Mouse (Mus musculus) liver, embryonic 11.5 days (tissue): Measurements from ENCODE around the gene Rarb. TPM values are rescaled to one million over a fixed set of nuclear protein-coding genes. Genes with fewer than 3 reads are reported as not detected.
"Not testable (repeated sequence)": the region's sequence is repeated elsewhere in the genome, so short reads cannot be mapped to it uniquely, and the experiment has no call there.

ENCODE experiments used
- ATAC-seq: fragments of 200-750 bp; cut with Nextera tagmentation; replicated peaks from 2 replicates; pipeline ENCODE4 v1.8.0; 2017; ENCODE audit warnings: moderate number of reproducible peaks, mild to moderate bottlenecking, moderate TSS enrichment, moderate library complexity; ENCODE audit not compliant: low FRiP score
- DNase-seq: peaks from one replicate; pipeline ENCODE4 v3.0.0-alpha.2; 2017; ENCODE audit warnings: low spot score
- H3K27ac ChIP-seq: fragments of 300-500 bp; sonication (generic); 2 replicates; pipeline ENCODE4 v1.5.1; 2014; ENCODE audit warnings: mild to moderate bottlenecking, low read depth, low read length, control low read depth
- H3K27me3 ChIP-seq: fragments of 300-500 bp; sonication (generic); replicated peaks from 2 replicates; pipeline ENCODE4 v1.6.1; 2014; ENCODE audit warnings: low read length, mixed read lengths; ENCODE audit not compliant: control insufficient read depth, insufficient read depth
- H3K36me3 ChIP-seq: fragments of 300-500 bp; sonication (generic); 2 replicates; pipeline ENCODE4 v1.6.1; 2014; ENCODE audit warnings: mild to moderate bottlenecking, low read length, moderate library complexity, mixed read lengths; ENCODE audit not compliant: control insufficient read depth, insufficient read depth
- H3K4me1 ChIP-seq: fragments of 300-500 bp; sonication (generic); replicated peaks from 2 replicates; pipeline ENCODE4 v1.6.1; 2014; ENCODE audit warnings: low read length, mixed read lengths; ENCODE audit not compliant: control insufficient read depth, insufficient read depth
- H3K4me2 ChIP-seq: fragments of 300-500 bp; sonication (generic); 2 replicates; pipeline ENCODE4 v1.6.1; 2014; ENCODE audit warnings: mild to moderate bottlenecking, control low read depth, moderate library complexity
- H3K4me3 ChIP-seq: fragments of 300-500 bp; sonication (generic); 2 replicates; pipeline ENCODE4 v1.5.1; 2014; ENCODE audit warnings: low read depth, low read length, control low read depth
- H3K9ac ChIP-seq: fragments of 300-500 bp; sonication (generic); 2 replicates; pipeline ENCODE4 v1.6.1; 2014; ENCODE audit warnings: low read depth, low read length, control low read depth
- H3K9me3 ChIP-seq: fragments of 300-500 bp; sonication (generic); 2 replicates; pipeline ENCODE4 v1.6.1; 2016; ENCODE audit warnings: low read length, inconsistent platforms, mixed read lengths; ENCODE audit not compliant: control insufficient read depth
- WGBS: fragments of 180-500 bp; shearing (Covaris S2); extraction: QIAGEN DNeasy Blood & Tissue Kit; methylation state at CpG from one replicate; pipeline ENCODE4 v1.1.7; 2014; 5-methylcytosine and 5-hydroxymethylcytosine counted together
- polyA plus RNA-seq: library from polyadenylated mRNA; unstranded; fragments of >200 nt; fragmentation: Nextera tagmentation; extraction: Ambion mirVana; gene quantifications from 2 replicates; pipeline ENCODE4 v1.2.1, GENCODE M21; 2014

The Rarb gene
- polyA plus RNA-seq, 1 experiment from 2014 or later: 15.2 TPM

DNA sequence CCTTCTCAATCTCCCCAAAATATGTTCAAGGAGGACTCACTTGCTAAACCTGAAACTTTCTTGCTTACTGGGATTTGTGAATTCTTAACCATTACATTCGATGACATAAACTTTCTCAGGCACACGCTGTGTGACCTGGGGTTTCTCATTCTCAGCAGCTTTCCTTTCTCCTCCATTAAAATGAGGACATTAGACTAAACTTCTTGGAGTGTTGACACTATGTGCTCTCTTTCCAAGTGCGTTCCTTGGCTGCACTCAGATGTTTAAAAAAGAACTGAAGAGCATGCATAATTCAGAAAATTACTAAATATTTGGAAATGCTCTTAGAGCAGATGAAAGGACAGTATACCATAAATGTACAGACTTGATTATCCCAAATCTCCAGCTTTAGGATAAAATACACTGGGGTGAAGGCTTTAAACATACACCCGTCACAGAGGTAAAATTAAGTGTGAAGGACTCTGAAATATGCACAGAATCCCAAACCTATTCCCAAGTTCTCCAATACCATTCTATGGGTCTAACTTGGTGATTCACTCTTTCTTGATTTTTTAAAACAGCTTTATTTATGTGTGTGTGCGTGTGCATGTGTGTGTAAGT lies 36.9 kb downstream of the Rarb start:
- no peak for ATAC-seq
- H3K4me2 ChIP-seq: no peak overlapping the region
- no peak overlapping the region for H3K9ac ChIP-seq
- H3K4me1 ChIP-seq: no peaks in the 10 kb centered on the region
- no peaks in the 10 kb centered on the region for H3K9me3 ChIP-seq
- WGBS: 82% methylated on average over 5 of the region's 5 CpGs
- H3K36me3 ChIP-seq: no peaks in the 10 kb centered on the region
- no peak overlapping the region for H3K4me3 ChIP-seq
- DNase-seq: no peak
- H3K27me3 ChIP-seq: no peaks in the 10 kb centered on the region
- H3K27ac ChIP-seq: no peak overlapping the region

DNA sequence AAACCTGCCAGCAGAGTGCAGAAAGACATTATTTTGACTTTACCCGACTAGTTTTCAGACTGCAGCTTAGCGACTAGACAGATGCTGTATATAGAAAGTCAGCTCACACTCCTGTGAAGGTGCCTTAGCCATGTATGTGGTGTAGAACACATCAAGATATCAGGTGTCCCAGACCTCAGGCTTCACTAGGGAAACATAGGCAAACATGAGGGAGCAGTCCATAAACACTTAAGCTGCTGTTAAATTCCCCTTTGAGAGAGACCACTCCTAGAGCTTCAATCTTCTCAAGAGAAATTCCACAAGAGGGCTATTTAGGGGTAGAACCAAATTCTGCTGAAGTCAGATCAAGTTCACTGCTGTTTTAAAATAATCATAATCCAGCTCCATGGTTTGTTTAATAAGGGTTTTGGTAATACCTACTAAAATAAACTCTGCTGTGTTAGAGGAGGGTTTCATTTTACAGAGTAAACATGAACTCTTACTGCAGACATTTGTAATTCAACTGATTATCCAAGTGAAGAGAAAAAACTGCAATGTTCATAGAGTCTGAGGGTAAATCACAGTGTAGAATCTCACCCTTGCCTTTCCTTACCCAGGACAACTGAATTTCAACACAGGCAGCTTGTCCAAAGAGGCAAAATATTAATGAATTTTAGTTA lies 42.1 kb downstream of the Rarb start:
- no peak overlapping the region for H3K27ac ChIP-seq
- no peaks in the 10 kb centered on the region for H3K4me1 ChIP-seq
- DNase-seq: no peak
- H3K9me3 ChIP-seq: no peaks in the 10 kb centered on the region
- H3K9ac ChIP-seq: no peak overlapping the region
- H3K4me2 ChIP-seq: no peak overlapping the region
- H3K4me3 ChIP-seq: no peak overlapping the region
- WGBS: 86% methylated on average over 2 of the region's 2 CpGs
- no peaks in the 10 kb centered on the region for H3K27me3 ChIP-seq
- no peaks in the 10 kb centered on the region for H3K36me3 ChIP-seq
- no peak for ATAC-seq

DNA sequence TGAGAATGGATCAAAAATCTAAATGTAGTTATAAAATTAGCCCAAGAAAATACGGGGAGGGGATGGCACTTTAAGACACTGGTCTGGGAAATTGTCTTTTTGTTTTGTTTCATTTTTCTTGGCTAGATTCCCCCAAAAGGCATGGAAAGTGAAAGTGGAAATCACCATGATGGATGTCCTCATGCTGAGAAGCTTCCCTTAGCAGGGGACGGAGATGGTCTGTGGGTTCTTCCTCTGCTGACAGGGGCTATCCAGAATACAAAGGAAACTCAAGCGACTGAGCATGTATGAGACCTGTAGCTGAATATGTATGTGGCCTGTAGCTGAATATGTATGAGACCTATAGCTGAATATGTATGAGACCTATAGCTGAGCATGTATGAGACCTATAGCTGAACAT lies 46.0 kb downstream of the Rarb start:
- Histone ChIP-seq H3K27ac (no peak overlapping the region), H3K27me3 (no peaks in the 10 kb centered on the region), H3K4me3 (no peak overlapping the region), H3K4me1 (no peaks in the 10 kb centered on the region), H3K9ac (no peak overlapping the region), H3K36me3 (no peaks in the 10 kb centered on the region), H3K9me3 (no peaks in the 10 kb centered on the region), H3K4me2 (no peak overlapping the region)
- WGBS: 60% methylated on average over 3 of the region's 3 CpGs
- DNase-seq (no peak), ATAC-seq (no peak)

DNA sequence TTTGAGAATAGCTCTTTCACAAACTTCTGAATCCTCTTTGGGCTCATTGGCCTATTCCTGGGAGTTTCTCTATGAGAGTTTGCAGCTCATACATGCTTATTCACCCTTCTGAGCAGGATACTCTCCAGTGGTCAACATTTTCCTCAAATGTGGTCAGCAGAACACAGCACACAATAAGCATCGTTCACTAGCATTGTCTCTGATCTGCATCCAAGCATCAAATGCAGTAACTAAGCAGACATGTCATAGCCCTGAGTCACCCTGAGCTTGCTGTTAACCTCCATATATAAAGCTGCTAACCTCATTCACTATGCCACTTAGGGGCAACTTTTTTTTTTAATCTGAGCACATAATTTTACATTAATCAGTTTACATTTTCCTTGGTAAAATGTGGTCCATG lies 53.1 kb downstream of the Rarb start:
- Histone ChIP-seq H3K36me3 (no peaks in the 10 kb centered on the region), H3K4me1 (no peaks in the 10 kb centered on the region), H3K9me3 (no peaks in the 10 kb centered on the region), H3K27me3 (no peaks in the 10 kb centered on the region), H3K4me3 (no peak overlapping the region), H3K9ac (no peak overlapping the region), H3K4me2 (no peak overlapping the region), H3K27ac (no peak overlapping the region)
- no peak for DNase-seq
- ATAC-seq: no peak
- 77% methylated on average over 1 of the region's 1 CpGs for WGBS

DNA sequence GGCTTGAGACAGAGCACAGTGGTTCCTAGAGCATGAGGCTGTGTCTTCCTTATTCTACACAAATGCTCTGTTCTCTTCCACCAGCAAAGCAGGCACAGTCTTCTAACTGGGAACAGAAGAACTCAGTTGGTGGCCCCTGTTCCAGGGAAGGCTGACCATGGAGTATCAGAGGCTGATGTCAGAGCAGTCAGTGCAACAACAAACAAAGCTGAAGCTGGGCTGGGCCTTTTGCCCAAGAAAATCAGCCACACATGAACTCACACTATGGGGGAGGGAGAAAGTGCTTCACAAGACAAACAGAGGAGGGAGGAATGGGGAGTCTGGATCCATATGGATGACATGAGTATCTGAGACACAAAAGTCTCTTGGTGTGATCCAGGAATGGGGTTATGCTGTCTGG lies 56.2 kb downstream of the Rarb start:
- Histone ChIP-seq H3K36me3 (no peaks in the 10 kb centered on the region), H3K9ac (no peak overlapping the region), H3K27me3 (no peaks in the 10 kb centered on the region), H3K4me3 (no peak overlapping the region), H3K4me1 (no peaks in the 10 kb centered on the region), H3K4me2 (no peak overlapping the region), H3K27ac (no peak overlapping the region), H3K9me3 (no peaks in the 10 kb centered on the region)
- DNase-seq (no peak), ATAC-seq (no peak)

DNA sequence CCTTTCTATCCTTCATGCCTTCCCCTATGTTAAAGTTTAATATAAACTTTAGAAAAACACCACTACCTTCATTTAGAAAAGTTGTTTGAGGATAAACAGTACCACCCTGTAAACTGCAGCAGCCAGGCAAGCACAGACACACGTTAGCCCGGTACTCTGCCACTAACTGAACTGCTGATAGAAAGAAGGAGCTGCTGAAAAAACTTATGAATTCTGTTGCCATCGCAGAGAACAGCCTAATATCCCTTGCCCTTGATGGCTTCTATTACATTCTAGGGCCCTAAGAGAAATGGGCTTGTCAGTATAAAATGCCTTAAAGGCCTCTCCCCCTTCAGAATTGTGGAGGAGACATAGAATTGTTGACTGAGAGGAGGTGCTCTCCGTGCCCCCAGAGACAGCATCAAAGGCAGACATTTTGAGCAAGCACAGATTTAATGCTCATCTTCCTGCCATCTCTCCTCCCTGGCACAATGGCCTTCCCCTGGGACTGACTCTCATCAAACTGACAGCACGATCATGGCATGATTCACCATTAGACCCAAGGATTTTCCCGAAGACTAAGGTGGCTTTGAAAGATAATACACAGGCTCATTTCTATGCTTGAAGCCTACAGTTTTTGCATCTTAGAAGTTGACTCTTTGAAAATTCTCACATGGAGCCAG lies 60.1 kb downstream of the Rarb start:
- Histone ChIP-seq H3K36me3 (no peaks in the 10 kb centered on the region), H3K27me3 (no peaks in the 10 kb centered on the region)

DNA sequence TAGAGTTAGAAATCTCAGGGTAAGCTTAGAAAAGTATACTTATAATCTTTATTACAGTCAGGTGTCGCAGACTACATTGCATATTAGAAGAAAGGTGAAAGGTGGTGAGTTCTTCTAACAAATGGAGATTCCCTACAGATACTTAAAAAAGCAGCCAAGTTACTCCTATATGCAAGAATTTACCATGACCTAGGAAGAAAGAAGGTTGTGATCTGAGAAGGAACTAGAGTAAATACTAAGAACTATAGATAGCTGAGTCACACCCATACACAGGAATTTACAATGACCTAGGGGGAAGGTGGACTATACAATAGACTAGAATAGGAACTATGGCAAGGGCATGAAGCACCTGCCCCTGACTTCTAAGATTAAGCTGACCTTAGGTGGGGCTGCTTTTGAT lies 63.4 kb downstream of the Rarb start:
- ATAC-seq, H3K4me2 ChIP-seq, H3K27me3 ChIP-seq, H3K4me1 ChIP-seq, H3K27ac ChIP-seq, H3K9ac ChIP-seq, DNase-seq, H3K4me3 ChIP-seq, H3K9me3 ChIP-seq, H3K36me3 ChIP-seq: not testable (repeated sequence)
- 85% methylated on average over 1 of the region's 1 CpGs for WGBS

More for the DNA sequence above, 60.1 kb downstream of the Rarb start:
- DNase-seq (no peak), ATAC-seq (no peak)
- Histone ChIP-seq H3K27ac (no peak overlapping the region), H3K4me1 (no peaks in the 10 kb centered on the region), H3K9ac (no peak overlapping the region), H3K4me3 (no peak overlapping the region), H3K9me3 (no peaks in the 10 kb centered on the region), H3K4me2 (no peak overlapping the region)
- WGBS: 58% methylated on average over 6 of the region's 6 CpGs

DNA sequence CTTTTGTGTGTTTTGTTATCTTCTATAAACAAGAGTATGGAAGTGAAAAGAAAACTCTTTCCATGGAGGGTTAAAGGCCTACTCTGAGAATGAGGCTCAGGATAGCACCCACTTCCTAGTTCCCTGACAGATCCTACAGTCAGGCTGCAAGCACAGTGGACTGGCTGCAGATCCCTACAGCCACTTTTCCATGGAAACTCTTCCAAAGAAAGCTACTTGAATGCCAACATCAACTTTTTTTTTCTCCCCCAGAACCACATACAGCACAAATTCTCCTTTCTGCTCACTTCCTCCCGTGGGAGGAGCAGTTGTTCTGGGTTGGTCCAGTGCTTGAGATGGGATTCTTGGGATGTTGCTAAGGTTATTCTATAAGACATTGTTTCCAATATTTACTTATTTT lies 66.3 kb downstream of the Rarb start:
- H3K4me2 ChIP-seq: no peak overlapping the region
- no peak overlapping the region for H3K4me3 ChIP-seq
- no peak overlapping the region for H3K27ac ChIP-seq
- ATAC-seq: no peak
- H3K27me3 ChIP-seq: no peaks in the 10 kb centered on the region
- H3K36me3 ChIP-seq: no peaks in the 10 kb centered on the region
- DNase-seq: no peak
- H3K9me3 ChIP-seq: no peaks in the 10 kb centered on the region
- H3K9ac ChIP-seq: no peak overlapping the region
- WGBS: 76% methylated on average over 1 of the region's 1 CpGs
- H3K4me1 ChIP-seq: no peaks in the 10 kb centered on the region
